Mouse (Mus musculus): ENCODE data around the gene Pde4b. TPM values are rescaled to one million over a fixed set of nuclear protein-coding genes. Genes with fewer than 3 reads are reported as not detected.

The Pde4b gene
- polyA plus RNA-seq, 1 experiment from 2014 or later, result 32.1 TPM

DNA sequence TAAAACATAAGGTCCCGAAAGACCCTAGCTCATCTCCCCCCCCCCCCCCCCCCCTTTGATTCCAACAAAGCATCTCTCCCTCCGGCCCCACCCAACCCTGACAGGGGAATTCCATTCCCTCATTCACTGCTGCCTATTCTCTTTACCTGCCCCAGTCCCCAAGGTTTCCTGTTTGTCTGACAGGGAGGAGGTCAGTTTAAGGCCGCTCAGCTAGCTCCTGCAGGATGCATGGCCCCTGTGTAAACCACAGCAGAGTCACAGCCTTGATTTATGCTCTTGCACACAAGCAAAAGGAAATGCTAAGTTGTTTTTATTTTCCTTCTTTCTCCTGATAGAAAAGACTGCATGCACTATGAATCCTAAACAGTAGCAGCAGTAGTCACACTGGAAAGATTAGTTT is 516.6 kb downstream of the Pde4b start:
- no peak overlapping the region for H3K9ac ChIP-seq (replicated peaks; ENCODE audit: low read depth, low read length)
- H3K36me3 ChIP-seq (ENCODE audit: control insufficient read depth, insufficient read depth), result peaks cover 6% of the 10 kb centered on the region; the same call in 1 of the 2 replicates
- H3K9me3 ChIP-seq (ENCODE audit: control insufficient read depth, low read length), result no peaks in the 10 kb centered on the region
- no peak overlapping the region for H3K27ac ChIP-seq (ENCODE audit: low read length)
- 77% methylated on average over 3 of the region's 3 CpGs for WGBS
- no peak for ATAC-seq
- no peak overlapping the region for H3K4me2 ChIP-seq (ENCODE audit: low read length)
- H3K4me3 ChIP-seq (replicated peaks; ENCODE audit: low read length), result no peak overlapping the region
- H3K4me1 ChIP-seq (replicated peaks; ENCODE audit: control insufficient read depth, insufficient read depth, low read length), result no peaks in the 10 kb centered on the region
- no peaks in the 10 kb centered on the region for H3K27me3 ChIP-seq (replicated peaks; ENCODE audit: control insufficient read depth, insufficient read depth, low read length)

- 96% methylated on average over 8 of the region's 8 CpGs for WGBS
- Histone ChIP-seq H3K4me1 (replicated peaks; ENCODE audit: control insufficient read depth, insufficient read depth, low read length) (no peaks in the 10 kb centered on the region), H3K9ac (replicated peaks; ENCODE audit: low read depth, low read length) (no peak overlapping the region), H3K4me3 (replicated peaks; ENCODE audit: low read length) (no peak overlapping the region), H3K36me3 (ENCODE audit: control insufficient read depth, insufficient read depth) (0 out of 2 replicates have a peak, but pooled peaks cover 3% of the 10 kb centered on the region), H3K27me3 (replicated peaks; ENCODE audit: control insufficient read depth, insufficient read depth, low read length) (no peaks in the 10 kb centered on the region), H3K27ac (ENCODE audit: low read length) (no peak overlapping the region), H3K9me3 (ENCODE audit: control insufficient read depth, low read length) (no peaks in the 10 kb centered on the region), H3K4me2 (ENCODE audit: low read length) (no peak overlapping the region)
- no peak for ATAC-seq
Observed at GRCm38 (mm10) chr4:102605231-102605630, 517.9 kb downstream of the Pde4b start.

DNA sequence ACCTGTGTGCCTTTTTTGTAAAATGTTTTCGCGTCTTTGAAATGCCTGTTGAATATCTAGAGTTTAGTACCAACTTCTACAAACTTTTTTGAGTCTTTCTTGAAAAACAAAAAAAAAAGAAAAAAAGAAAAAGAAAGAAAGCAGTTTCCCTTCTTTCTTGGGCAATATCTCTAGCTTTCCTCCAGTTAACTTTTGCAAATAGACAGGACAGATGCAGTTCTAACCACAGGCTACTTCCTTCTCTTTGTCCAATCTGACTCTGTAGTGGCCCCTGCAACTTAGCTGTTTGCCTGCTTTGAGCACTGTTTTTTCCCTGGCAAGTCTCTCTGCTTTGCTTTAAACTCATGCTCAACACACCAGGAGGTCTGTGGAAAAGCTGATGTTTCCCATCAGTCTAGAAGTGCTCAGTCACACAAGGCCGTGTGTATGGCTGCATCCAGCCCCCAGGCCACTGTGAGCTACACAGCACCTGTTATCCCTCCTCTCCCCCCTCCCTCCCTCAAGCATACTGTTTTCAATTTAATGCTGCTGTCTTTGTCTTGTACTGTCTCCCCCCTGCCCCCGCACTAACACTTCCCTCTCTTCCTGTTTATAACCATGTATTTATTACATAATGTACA is 518.5 kb downstream of the Pde4b start:
- ATAC-seq, result no peak
- Histone ChIP-seq H3K36me3 (ENCODE audit: control insufficient read depth, insufficient read depth) (0 out of 2 replicates have a peak, but pooled peaks cover 3% of the 10 kb centered on the region), H3K27ac (ENCODE audit: low read length) (no peak overlapping the region), H3K9ac (replicated peaks; ENCODE audit: low read depth, low read length) (no peak overlapping the region), H3K27me3 (replicated peaks; ENCODE audit: control insufficient read depth, insufficient read depth, low read length) (no peaks in the 10 kb centered on the region), H3K4me1 (replicated peaks; ENCODE audit: control insufficient read depth, insufficient read depth, low read length) (no peaks in the 10 kb centered on the region), H3K4me3 (replicated peaks; ENCODE audit: low read length) (no peak overlapping the region), H3K4me2 (ENCODE audit: low read length) (no peak overlapping the region), H3K9me3 (ENCODE audit: control insufficient read depth, low read length) (no peaks in the 10 kb centered on the region)
- WGBS, result 83% methylated on average over 4 of the region's 4 CpGs

DNA sequence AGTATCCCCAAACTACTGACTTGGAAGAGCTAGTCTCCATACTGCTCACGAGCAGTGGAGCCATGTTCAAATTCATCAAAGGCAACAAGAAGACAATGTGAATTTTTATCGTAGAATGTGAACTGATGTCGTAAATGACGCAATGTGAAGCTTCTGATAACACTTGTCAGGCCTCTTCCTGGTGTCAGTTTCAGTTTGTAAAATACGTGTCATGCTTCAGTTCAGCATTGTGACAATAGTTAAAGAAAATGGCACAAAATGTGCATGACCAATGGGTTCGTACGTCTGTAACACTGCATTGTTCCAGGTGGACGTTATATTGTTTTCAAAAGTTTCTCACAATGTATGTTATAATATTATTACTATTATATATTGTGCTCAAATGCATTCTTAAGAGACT is 519.5 kb downstream of the Pde4b start:
- Histone ChIP-seq H3K4me1 (replicated peaks; ENCODE audit: control insufficient read depth, insufficient read depth, low read length) (no peaks in the 10 kb centered on the region), H3K4me2 (ENCODE audit: low read length) (no peak overlapping the region)
- 93% methylated on average over 8 of the region's 8 CpGs for WGBS

DNA sequence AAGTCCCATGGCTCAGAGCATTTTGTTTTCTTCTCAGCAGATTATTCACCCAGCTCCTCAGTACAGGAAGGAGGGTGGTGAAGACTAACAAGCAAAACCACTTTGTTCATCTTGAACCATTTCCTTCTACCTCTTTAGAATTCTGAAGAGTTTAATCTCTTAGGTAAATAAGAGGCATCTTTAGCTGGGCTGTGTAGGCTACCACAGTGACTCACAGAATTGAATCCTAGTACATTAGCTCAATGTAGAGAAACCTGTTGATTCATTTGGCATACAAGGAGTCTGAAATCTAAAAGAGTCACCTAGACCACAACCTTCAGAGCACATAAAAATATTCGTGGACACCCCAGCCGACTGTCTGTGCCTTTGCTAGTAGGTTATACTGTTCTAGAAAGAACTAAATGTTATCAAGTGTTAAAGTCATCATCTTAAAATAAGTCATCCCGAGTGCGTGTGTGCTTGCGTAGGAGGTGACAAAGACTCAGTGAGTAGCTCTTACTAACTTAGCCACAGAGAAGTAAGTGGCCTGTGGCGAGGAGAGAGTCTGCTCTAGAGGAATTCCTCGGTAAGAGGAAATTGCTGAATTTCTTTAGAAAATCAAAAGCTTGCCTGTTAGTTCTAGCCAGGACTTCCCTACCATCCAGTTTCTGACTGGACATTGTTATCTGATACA is 520.5 kb downstream of the Pde4b start:
- ATAC-seq, result no peak
- Histone ChIP-seq H3K27ac (ENCODE audit: low read length) (no peak overlapping the region), H3K9ac (replicated peaks; ENCODE audit: low read depth, low read length) (no peak overlapping the region), H3K27me3 (replicated peaks; ENCODE audit: control insufficient read depth, insufficient read depth, low read length) (no peaks in the 10 kb centered on the region), H3K4me1 (replicated peaks; ENCODE audit: control insufficient read depth, insufficient read depth, low read length) (no peaks in the 10 kb centered on the region), H3K36me3 (ENCODE audit: control insufficient read depth, insufficient read depth) (no peaks in the 10 kb centered on the region), H3K4me2 (ENCODE audit: low read length) (no peak overlapping the region), H3K9me3 (ENCODE audit: control insufficient read depth, low read length) (no peaks in the 10 kb centered on the region), H3K4me3 (replicated peaks; ENCODE audit: low read length) (no peak overlapping the region)
- 93% methylated on average over 7 of the region's 7 CpGs for WGBS

More for the DNA sequence above, 519.5 kb downstream of the Pde4b start:
- no peaks in the 10 kb centered on the region for H3K9me3 ChIP-seq (ENCODE audit: control insufficient read depth, low read length)
- no peaks in the 10 kb centered on the region for H3K27me3 ChIP-seq (replicated peaks; ENCODE audit: control insufficient read depth, insufficient read depth, low read length)
- H3K27ac ChIP-seq (ENCODE audit: low read length), result no peak overlapping the region
- no peak overlapping the region for H3K9ac ChIP-seq (replicated peaks; ENCODE audit: low read depth, low read length)
- ATAC-seq, result no peak
- H3K36me3 ChIP-seq (ENCODE audit: control insufficient read depth, insufficient read depth), result no peaks in the 10 kb centered on the region
- H3K4me3 ChIP-seq (replicated peaks; ENCODE audit: low read length), result no peak overlapping the region

DNA sequence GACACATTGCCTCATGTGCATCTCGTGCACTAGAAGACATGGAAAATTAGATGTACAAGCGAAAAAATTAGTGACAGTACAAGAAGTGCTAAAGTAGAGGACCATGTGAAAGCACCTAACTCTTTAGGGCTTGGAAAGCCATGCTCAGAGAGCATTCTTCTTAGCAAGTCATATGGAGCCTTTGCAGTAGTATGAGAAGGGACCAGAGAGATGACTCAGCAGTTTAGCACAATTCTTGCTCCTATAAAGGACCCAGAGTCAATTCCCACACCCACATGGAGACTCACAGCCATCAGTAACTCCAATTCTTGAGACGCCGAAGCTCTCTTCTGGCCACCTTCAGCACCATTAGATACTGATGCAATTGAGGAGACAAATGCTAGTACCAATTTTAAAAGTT is 525.3 kb downstream of the Pde4b start:
- no peaks in the 10 kb centered on the region for H3K4me1 ChIP-seq (replicated peaks; ENCODE audit: control insufficient read depth, insufficient read depth, low read length)
- no peaks in the 10 kb centered on the region for H3K36me3 ChIP-seq (ENCODE audit: control insufficient read depth, insufficient read depth)
- H3K27me3 ChIP-seq (replicated peaks; ENCODE audit: control insufficient read depth, insufficient read depth, low read length), result no peaks in the 10 kb centered on the region
- WGBS, result 86% methylated on average over 4 of the region's 4 CpGs
- H3K4me3 ChIP-seq (replicated peaks; ENCODE audit: low read length), result no peak overlapping the region
- no peaks in the 10 kb centered on the region for H3K9me3 ChIP-seq (ENCODE audit: control insufficient read depth, low read length)
- H3K9ac ChIP-seq (replicated peaks; ENCODE audit: low read depth, low read length), result no peak overlapping the region
- no peak for ATAC-seq
- H3K27ac ChIP-seq (ENCODE audit: low read length), result no peak overlapping the region
- H3K4me2 ChIP-seq (ENCODE audit: low read length), result no peak overlapping the region

GRCm38 (mm10) chr4:102617774-102618173 is 530.4 kb downstream of the Pde4b start:
- ATAC-seq, result no peak
- Histone ChIP-seq H3K4me1 (replicated peaks; ENCODE audit: control insufficient read depth, insufficient read depth, low read length) (peaks cover 4% of the 10 kb centered on the region; the same call in 1 of the 2 replicates), H3K4me3 (replicated peaks; ENCODE audit: low read length) (no peak overlapping the region), H3K36me3 (ENCODE audit: control insufficient read depth, insufficient read depth) (no peaks in the 10 kb centered on the region), H3K9ac (replicated peaks; ENCODE audit: low read depth, low read length) (no peak overlapping the region), H3K4me2 (ENCODE audit: low read length) (no peak overlapping the region), H3K27ac (ENCODE audit: low read length) (no peak overlapping the region), H3K27me3 (replicated peaks; ENCODE audit: control insufficient read depth, insufficient read depth, low read length) (no peaks in the 10 kb centered on the region), H3K9me3 (ENCODE audit: control insufficient read depth, low read length) (no peaks in the 10 kb centered on the region)
- WGBS, result 60% methylated on average over 4 of the region's 4 CpGs

DNA sequence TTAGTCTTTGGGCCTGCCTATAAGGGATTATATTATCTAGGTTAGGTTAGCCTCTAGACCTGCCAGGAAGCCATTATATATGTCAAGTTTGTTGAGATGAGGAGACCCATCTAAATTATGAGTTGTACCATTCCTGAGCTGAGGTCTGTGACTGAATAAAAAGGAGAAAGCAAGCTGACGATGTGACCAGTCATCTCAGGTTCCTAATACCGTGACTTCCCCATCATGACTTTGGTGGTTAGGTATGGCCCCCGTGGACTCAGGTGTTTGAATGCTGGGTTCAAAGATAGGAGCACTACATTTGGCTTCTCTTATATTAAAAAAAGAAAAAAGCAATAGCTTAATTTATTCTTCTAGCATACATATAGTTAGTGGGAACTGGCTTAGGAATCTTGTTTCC is 531.3 kb downstream of the Pde4b start:
- Histone ChIP-seq H3K9me3 (ENCODE audit: control insufficient read depth, low read length) (no peaks in the 10 kb centered on the region), H3K36me3 (ENCODE audit: control insufficient read depth, insufficient read depth) (no peaks in the 10 kb centered on the region), H3K9ac (replicated peaks; ENCODE audit: low read depth, low read length) (no peak overlapping the region), H3K27ac (ENCODE audit: low read length) (no peak overlapping the region), H3K4me3 (replicated peaks; ENCODE audit: low read length) (no peak overlapping the region), H3K4me1 (replicated peaks; ENCODE audit: control insufficient read depth, insufficient read depth, low read length) (peaks cover 7% of the 10 kb centered on the region; the same call in 1 of the 2 replicates), H3K27me3 (replicated peaks; ENCODE audit: control insufficient read depth, insufficient read depth, low read length) (no peaks in the 10 kb centered on the region), H3K4me2 (ENCODE audit: low read length) (no peak overlapping the region)
- 97% methylated on average over 3 of the region's 3 CpGs for WGBS
- no peak for ATAC-seq

- H3K9ac ChIP-seq (replicated peaks; ENCODE audit: low read depth, low read length), result no peak overlapping the region
- 46% methylated on average over 4 of the region's 5 CpGs for WGBS
- no peaks in the 10 kb centered on the region for H3K9me3 ChIP-seq (ENCODE audit: control insufficient read depth, low read length)
- H3K36me3 ChIP-seq (ENCODE audit: control insufficient read depth, insufficient read depth), result no peaks in the 10 kb centered on the region
- H3K4me1 ChIP-seq (replicated peaks; ENCODE audit: control insufficient read depth, insufficient read depth, low read length), result peaks cover 7% of the 10 kb centered on the region; the same call in 1 of the 2 replicates
- ATAC-seq, result peak; percentile 93
- no peak overlapping the region for H3K27ac ChIP-seq (ENCODE audit: low read length)
- no peaks in the 10 kb centered on the region for H3K27me3 ChIP-seq (replicated peaks; ENCODE audit: control insufficient read depth, insufficient read depth, low read length)
- H3K4me3 ChIP-seq (replicated peaks; ENCODE audit: low read length), result no peak overlapping the region
- H3K4me2 ChIP-seq (ENCODE audit: low read length), result no peak overlapping the region
Observed at GRCm38 (mm10) chr4:102620179-102620910, 533.0 kb downstream of the Pde4b start.
